Mouse (Mus musculus) activated CD4-positive, CD25-positive, alpha-beta regulatory T cell, adult 4 months (primary cell): ENCODE data around the gene Sh3yl1. TPM values are rescaled to one million over a fixed set of nuclear protein-coding genes. Genes with fewer than 3 reads are reported as not detected.

Source experiments
- ATAC-seq: one replicate; pipeline ENCODE4 v1.8.0; 2017
- polyA plus RNA-seq, 2 experiments: library from polyadenylated mRNA; unstranded; fragments of 100-300 nt; shearing (Covaris generic); gene quantifications; one replicate each; pipeline ENCODE4 v1.2.1; 2017

Gene Sh3yl1
- polyA plus RNA-seq, 2 experiments from 2014 or later: 0.37 to 0.88 TPM

DNA sequence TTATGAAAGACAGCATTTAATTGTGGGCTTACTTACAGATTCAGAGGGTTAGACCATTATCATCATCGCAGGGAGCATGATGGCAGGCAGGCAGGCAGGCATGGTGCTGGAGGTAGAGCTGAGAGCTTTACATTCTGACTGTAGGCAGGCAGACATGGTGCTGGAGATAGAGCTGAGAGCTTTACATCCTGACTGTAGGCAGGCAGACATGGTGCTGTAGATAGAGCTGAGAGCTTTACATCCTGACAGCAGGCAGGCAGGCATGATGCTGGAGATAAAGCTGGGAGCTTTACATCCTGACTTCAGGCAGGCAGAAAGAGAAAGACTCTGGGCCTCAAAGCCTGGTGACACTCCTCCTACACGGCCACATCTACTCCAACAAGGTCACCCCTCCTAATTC lies 59.2 kb downstream of the Sh3yl1 start:
- ATAC-seq: no peak

DNA sequence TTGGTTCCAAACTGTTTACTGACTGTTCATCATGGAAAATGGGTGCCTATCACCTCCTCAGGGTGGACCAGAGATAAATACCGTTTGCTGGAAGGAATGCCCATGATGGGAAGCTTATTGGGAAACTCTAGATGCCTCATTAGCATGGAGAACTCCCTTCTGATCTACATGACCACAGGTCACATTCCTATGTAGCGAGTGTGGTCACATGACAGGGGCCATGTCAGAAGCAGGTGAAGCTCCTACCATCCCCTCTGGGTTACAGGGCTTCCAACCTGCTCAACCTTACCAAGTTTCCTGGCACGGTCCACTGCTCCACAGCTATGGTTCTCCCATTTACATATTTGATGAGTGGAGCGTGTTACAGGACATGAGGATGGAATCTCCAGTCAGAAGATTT lies 92.3 kb downstream of the Sh3yl1 start:
- ATAC-seq: no peak

DNA sequence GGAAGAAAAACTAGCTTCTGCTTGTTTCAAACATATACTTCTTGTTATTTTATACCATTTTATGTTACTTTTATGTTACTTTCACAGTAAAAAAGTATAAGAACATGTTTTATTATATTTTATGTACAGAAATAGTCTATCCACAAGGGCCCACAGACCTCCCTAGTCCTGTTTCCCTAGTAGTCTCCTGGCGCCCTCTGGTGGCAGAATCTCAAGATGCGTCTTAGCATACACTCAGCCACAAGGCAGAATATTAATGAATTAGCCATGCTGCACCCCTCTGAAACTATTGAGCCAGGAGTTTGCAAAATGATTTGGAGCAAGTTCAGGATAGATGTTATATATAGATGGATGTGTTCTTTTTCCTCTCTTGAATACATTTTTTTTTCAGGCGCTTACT lies 93.5 kb downstream of the Sh3yl1 start:
- peak; percentile 63 for ATAC-seq

DNA sequence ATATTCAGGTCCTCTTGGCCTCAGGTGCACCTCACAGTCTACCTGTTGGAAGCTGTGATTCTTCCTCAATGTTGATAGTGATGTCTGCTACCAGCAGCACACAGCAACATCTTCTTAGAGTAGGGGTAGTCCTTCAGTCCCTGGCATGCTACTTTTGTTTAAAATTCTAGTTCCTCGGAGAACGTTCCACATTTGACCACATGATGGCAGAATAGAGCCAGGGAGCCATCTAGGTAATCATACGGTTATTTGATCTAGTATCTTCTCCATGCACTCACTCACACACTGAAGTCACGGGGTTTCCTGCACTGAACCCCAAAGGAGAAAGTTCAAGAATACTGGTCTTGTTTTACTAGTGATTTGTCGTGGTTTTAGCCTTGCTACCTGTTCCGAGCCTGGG lies 96.7 kb downstream of the Sh3yl1 start:
- ATAC-seq: no peak

Other genes with a start within 250 kb of the Sh3yl1 start
- not detected for gene Alkal2, start 27.3 kb upstream of the Sh3yl1 start, polyA plus RNA-seq
- 100 to 1,000 TPM in 1 of 2 experiments, 10 to 100 TPM in 1; 94.4 to 106 TPM for gene Acp1, start 79 bp upstream of the Sh3yl1 start, polyA plus RNA-seq
- not detected for gene Fam110c, start 162.2 kb downstream of the Sh3yl1 start, polyA plus RNA-seq